Mouse (Mus musculus) lung, embryonic 16.5 days (tissue): ENCODE measurements around the gene Adamts17. TPM values are rescaled to one million over a fixed set of nuclear protein-coding genes. Genes with fewer than 3 reads are reported as not detected.

Experiments used
- ATAC-seq: fragments of 200-750 bp; cut with Nextera tagmentation; 2 replicates; pipeline ENCODE4 v1.8.0; 2017; ENCODE audit warnings: low read depth, mild to moderate bottlenecking, moderate library complexity
- H3K27ac ChIP-seq: fragments of 300-500 bp; sonication (generic); 2 replicates; pipeline ENCODE4 v1.5.1; 2014; ENCODE audit warnings: mild to moderate bottlenecking, control low read depth, low read length
- H3K27me3 ChIP-seq: fragments of 300-500 bp; sonication (generic); 2 replicates; pipeline ENCODE4 v1.6.1; 2014; ENCODE audit warnings: low read depth, low read length, mixed read lengths; ENCODE audit not compliant: control insufficient read depth, insufficient read depth
- H3K36me3 ChIP-seq: fragments of 300-500 bp; sonication (generic); 2 replicates; pipeline ENCODE4 v1.6.1; 2014; ENCODE audit warnings: low read length; ENCODE audit not compliant: control insufficient read depth, insufficient read depth
- H3K4me1 ChIP-seq: fragments of 300-500 bp; sonication (generic); replicated peaks from 2 replicates; pipeline ENCODE4 v1.6.1; 2014; ENCODE audit warnings: low read length, mixed read lengths; ENCODE audit not compliant: control insufficient read depth, insufficient read depth
- H3K4me2 ChIP-seq: fragments of 300-500 bp; sonication (generic); 2 replicates; pipeline ENCODE4 v1.6.1; 2014; ENCODE audit warnings: low read depth, low read length, control low read depth
- H3K4me3 ChIP-seq: fragments of 300-500 bp; sonication (generic); 2 replicates; pipeline ENCODE4 v1.5.1; 2014; ENCODE audit warnings: mild to moderate bottlenecking, low read length, control low read depth
- H3K9ac ChIP-seq: fragments of 300-500 bp; sonication (generic); 2 replicates; pipeline ENCODE4 v1.6.1; 2014; ENCODE audit warnings: low read length, control low read depth
- H3K9me3 ChIP-seq: fragments of 300-500 bp; sonication (generic); 2 replicates; pipeline ENCODE4 v1.6.1; 2016; ENCODE audit warnings: low read length; ENCODE audit not compliant: control insufficient read depth
- WGBS: fragments of 180-500 bp; shearing (Covaris S2); extraction: QIAGEN DNeasy Blood & Tissue Kit; methylation state at CpG from one replicate; pipeline ENCODE4 v1.1.7; 2014; 5-methylcytosine and 5-hydroxymethylcytosine counted together
- polyA plus RNA-seq: library from polyadenylated mRNA; unstranded; fragments of >200 nt; fragmentation: Nextera tagmentation; extraction: Ambion mirVana; gene quantifications from 2 replicates; pipeline ENCODE4 v1.2.1, GENCODE M21; 2015

The Adamts17 gene
- polyA plus RNA-seq, 1 experiment from 2014 or later = 15.4 TPM

- 59% methylated on average over 8 of the region's 8 CpGs for WGBS
- Histone ChIP-seq H3K4me2 (no peak overlapping the region), H3K4me1 (peaks cover 20% of the 10 kb centered on the region), H3K27me3 (no peaks in the 10 kb centered on the region), H3K27ac (peak overlapping the region; percentile 51), H3K9me3 (no peaks in the 10 kb centered on the region), H3K9ac (no peak overlapping the region), H3K4me3 (no peak overlapping the region), H3K36me3 (no peaks in the 10 kb centered on the region)
- peak; percentile 49 for ATAC-seq
Measured at GRCm38 (mm10) chr7:66967206-66967919, 127.8 kb downstream of the Adamts17 start.

DNA sequence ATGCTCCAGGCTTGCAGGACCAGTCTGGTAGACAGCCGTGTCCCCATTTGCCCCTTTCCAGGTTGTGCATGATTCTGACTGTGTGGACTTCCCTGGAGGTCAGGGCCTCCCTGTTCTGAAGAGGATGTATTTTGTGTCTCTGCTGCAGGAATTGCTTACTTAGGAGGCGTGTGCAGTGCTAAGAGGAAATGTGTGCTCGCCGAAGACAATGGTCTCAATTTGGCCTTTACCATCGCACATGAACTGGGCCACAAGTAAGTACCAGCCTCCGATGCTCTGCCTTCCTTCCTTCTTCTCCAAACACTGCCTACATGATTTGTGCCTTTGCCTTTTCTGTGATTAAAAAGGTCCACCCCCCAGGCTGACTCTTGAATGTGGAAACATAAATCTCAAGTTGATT is 129.1 kb downstream of the Adamts17 start:
- Histone ChIP-seq H3K27ac (0 out of 2 replicates have a peak overlapping the region, but pooled peaks have one; percentile 20), H3K4me2 (no peak overlapping the region), H3K4me3 (no peak overlapping the region), H3K9ac (no peak overlapping the region), H3K27me3 (no peaks in the 10 kb centered on the region), H3K36me3 (no peaks in the 10 kb centered on the region), H3K4me1 (peaks cover 17% of the 10 kb centered on the region), H3K9me3 (no peaks in the 10 kb centered on the region)
- ATAC-seq = no peak
- WGBS = 49% methylated on average over 6 of the region's 6 CpGs

GRCm38 (mm10) chr7:66969199-66969598 is 129.7 kb downstream of the Adamts17 start:
- H3K4me2 ChIP-seq = no peak overlapping the region
- H3K36me3 ChIP-seq = no peaks in the 10 kb centered on the region
- no peaks in the 10 kb centered on the region for H3K9me3 ChIP-seq
- no peaks in the 10 kb centered on the region for H3K27me3 ChIP-seq
- H3K4me3 ChIP-seq = no peak overlapping the region
- H3K9ac ChIP-seq = no peak overlapping the region
- H3K27ac ChIP-seq = 0 out of 2 replicates have a peak overlapping the region, but pooled peaks have one; percentile 20
- H3K4me1 ChIP-seq = peaks cover 12% of the 10 kb centered on the region
- 36% methylated on average over 2 of the region's 2 CpGs for WGBS
- no peak for ATAC-seq

- ATAC-seq = no peak
- H3K4me2 ChIP-seq = no peak overlapping the region
- 67% methylated on average over 2 of the region's 2 CpGs for WGBS
- peaks cover 12% of the 10 kb centered on the region for H3K4me1 ChIP-seq
- no peaks in the 10 kb centered on the region for H3K36me3 ChIP-seq
- no peak overlapping the region for H3K4me3 ChIP-seq
- no peaks in the 10 kb centered on the region for H3K27me3 ChIP-seq
- H3K27ac ChIP-seq = no peak overlapping the region
- H3K9me3 ChIP-seq = no peaks in the 10 kb centered on the region
- H3K9ac ChIP-seq = no peak overlapping the region
Measured at GRCm38 (mm10) chr7:66970235-66970634, 130.7 kb downstream of the Adamts17 start.

GRCm38 (mm10) chr7:66970974-66971373 is 131.4 kb downstream of the Adamts17 start:
- Histone ChIP-seq H3K4me3 (no peak overlapping the region), H3K27me3 (no peaks in the 10 kb centered on the region), H3K4me2 (no peak overlapping the region), H3K9ac (no peak overlapping the region), H3K36me3 (no peaks in the 10 kb centered on the region), H3K4me1 (peaks cover 12% of the 10 kb centered on the region), H3K9me3 (no peaks in the 10 kb centered on the region), H3K27ac (no peak overlapping the region)
- ATAC-seq = no peak
- 55% methylated on average over 2 of the region's 2 CpGs for WGBS

DNA sequence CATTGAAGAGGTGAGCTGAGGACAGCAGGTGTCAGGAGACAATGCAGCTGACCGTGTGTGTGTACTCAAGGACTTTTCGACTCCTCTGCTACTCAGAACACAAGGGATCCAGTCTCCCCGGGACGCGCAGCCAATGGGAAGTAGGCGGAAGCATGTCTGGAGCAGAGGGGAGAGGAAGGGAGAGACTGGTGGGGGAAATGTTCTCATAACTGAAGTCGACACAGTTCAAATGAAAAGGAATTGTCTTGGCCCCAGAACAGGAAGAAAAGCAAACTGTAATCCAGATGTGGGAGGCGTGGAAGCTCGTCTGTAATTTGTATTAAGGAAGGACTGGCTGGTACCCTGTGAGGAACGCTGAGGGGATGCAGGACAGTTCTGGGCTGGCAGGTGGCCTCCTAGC is 135.3 kb downstream of the Adamts17 start:
- 42% methylated on average over 10 of the region's 10 CpGs for WGBS
- Histone ChIP-seq H3K9ac (no peak overlapping the region), H3K4me2 (no peak overlapping the region), H3K27me3 (no peaks in the 10 kb centered on the region), H3K9me3 (no peaks in the 10 kb centered on the region), H3K4me3 (no peak overlapping the region), H3K36me3 (no peaks in the 10 kb centered on the region), H3K27ac (no peak overlapping the region; the same call in 1 of the 2 replicates), H3K4me1 (no peaks in the 10 kb centered on the region)
- ATAC-seq = no peak; the same call in 1 of the 2 replicates

GRCm38 (mm10) chr7:66976371-66976770 is 136.8 kb downstream of the Adamts17 start:
- no peaks in the 10 kb centered on the region for H3K27me3 ChIP-seq
- no peaks in the 10 kb centered on the region for H3K9me3 ChIP-seq
- H3K27ac ChIP-seq = no peak overlapping the region
- H3K4me2 ChIP-seq = no peak overlapping the region
- ATAC-seq = no peak
- WGBS = 93% methylated on average over 9 of the region's 9 CpGs
- H3K4me3 ChIP-seq = no peak overlapping the region
- no peak overlapping the region for H3K9ac ChIP-seq
- no peaks in the 10 kb centered on the region for H3K36me3 ChIP-seq
- H3K4me1 ChIP-seq = no peaks in the 10 kb centered on the region

GRCm38 (mm10) chr7:66981591-66981990 is 142.1 kb downstream of the Adamts17 start:
- no peak for ATAC-seq
- WGBS = 82% methylated on average over 6 of the region's 6 CpGs

GRCm38 (mm10) chr7:66982084-66982483 is 142.5 kb downstream of the Adamts17 start:
- Histone ChIP-seq H3K27ac (no peak overlapping the region), H3K36me3 (no peaks in the 10 kb centered on the region), H3K4me1 (no peaks in the 10 kb centered on the region), H3K9me3 (no peaks in the 10 kb centered on the region), H3K4me3 (no peak overlapping the region), H3K9ac (no peak overlapping the region), H3K4me2 (no peak overlapping the region), H3K27me3 (no peaks in the 10 kb centered on the region)
- 73% methylated on average over 5 of the region's 5 CpGs for WGBS
- ATAC-seq = no peak

More at GRCm38 (mm10) chr7:66981591-66981990, 142.1 kb downstream of the Adamts17 start:
- no peak overlapping the region for H3K4me3 ChIP-seq
- no peak overlapping the region for H3K4me2 ChIP-seq
- H3K9me3 ChIP-seq = no peaks in the 10 kb centered on the region
- no peaks in the 10 kb centered on the region for H3K27me3 ChIP-seq
- H3K4me1 ChIP-seq = no peaks in the 10 kb centered on the region
- H3K9ac ChIP-seq = no peak overlapping the region
- H3K36me3 ChIP-seq = no peaks in the 10 kb centered on the region
- H3K27ac ChIP-seq = no peak overlapping the region
